Mouse (Mus musculus) ES-Bruce4 (cell line): ENCODE measurements around the gene Kat5. TPM values are rescaled to one million over a fixed set of nuclear protein-coding genes. Genes with fewer than 3 reads are reported as not detected.

Source experiments
- H3K27ac ChIP-seq: 2 replicates; pipeline ENCODE4 v1.5.1; 2012; ENCODE audit warnings: low read length, inconsistent platforms; ENCODE audit not compliant: insufficient read depth
- H3K27me3 ChIP-seq: 2 replicates; pipeline ENCODE4 v1.6.1; 2012; ENCODE audit warnings: mild to moderate bottlenecking, low read length, inconsistent platforms; ENCODE audit not compliant: control insufficient read depth, poor library complexity, insufficient read depth, severe bottlenecking
- H3K36me3 ChIP-seq: 2 replicates; pipeline ENCODE4 v1.6.1; 2012; ENCODE audit warnings: inconsistent platforms, mild to moderate bottlenecking, low read length, moderate library complexity; ENCODE audit not compliant: control insufficient read depth, poor library complexity, insufficient read depth, severe bottlenecking
- H3K4me1 ChIP-seq: one replicate; pipeline ENCODE4 v1.8.1; 2011; ENCODE audit warnings: low read length; ENCODE audit not compliant: control insufficient read depth, insufficient read depth
- H3K4me3 ChIP-seq: 2 replicates; pipeline ENCODE4 v1.5.1; 2011; ENCODE audit warnings: low read depth, mild to moderate bottlenecking, low read length
- H3K9ac ChIP-seq: 2 replicates; pipeline ENCODE4 v1.6.1; 2012; ENCODE audit warnings: low read depth, mild to moderate bottlenecking, inconsistent platforms; ENCODE audit not compliant: poor library complexity, severe bottlenecking
- H3K9me3 ChIP-seq: replicated peaks from 2 replicates; pipeline ENCODE4 v1.6.1; 2012; ENCODE audit warnings: mild to moderate bottlenecking, low read length, inconsistent platforms; ENCODE audit not compliant: control insufficient read depth, poor library complexity, insufficient read depth, severe bottlenecking
- CTCF ChIP-seq: IDR thresholded peaks from one replicate; pipeline ENCODE4 v1.8.1; 2011; ENCODE audit warnings: low read depth, low read length
- EP300 ChIP-seq: IDR thresholded peaks from 2 replicates; pipeline ENCODE4 v1.6.1; 2011; ENCODE audit warnings: low read depth, low read length; ENCODE audit not compliant: insufficient read depth
- POLR2A ChIP-seq: IDR thresholded peaks from one replicate; pipeline ENCODE4 v1.8.1; 2011; ENCODE audit warnings: low read length; ENCODE audit not compliant: insufficient read depth
- polyA plus RNA-seq: library from polyadenylated mRNA; stranded (reverse); fragments of >200 nt; gene quantifications from 2 replicates; pipeline ENCODE4 v1.2.4, GENCODE M21; 2011; ENCODE audit warnings: low read depth; ENCODE audit not compliant: missing spikeins, insufficient read depth, insufficient read length

Kat5 gene
- polyA plus RNA-seq, 1 experiment: 50.9 TPM

- TF ChIP-seq CTCF (no peak), EP300 (no peak)
- peak overlapping the region; percentile 29 for H3K9ac ChIP-seq
Measured at GRCm38 (mm10) chr19:5649298-5649741, 39.3 kb upstream of the Kat5 start.

DNA sequence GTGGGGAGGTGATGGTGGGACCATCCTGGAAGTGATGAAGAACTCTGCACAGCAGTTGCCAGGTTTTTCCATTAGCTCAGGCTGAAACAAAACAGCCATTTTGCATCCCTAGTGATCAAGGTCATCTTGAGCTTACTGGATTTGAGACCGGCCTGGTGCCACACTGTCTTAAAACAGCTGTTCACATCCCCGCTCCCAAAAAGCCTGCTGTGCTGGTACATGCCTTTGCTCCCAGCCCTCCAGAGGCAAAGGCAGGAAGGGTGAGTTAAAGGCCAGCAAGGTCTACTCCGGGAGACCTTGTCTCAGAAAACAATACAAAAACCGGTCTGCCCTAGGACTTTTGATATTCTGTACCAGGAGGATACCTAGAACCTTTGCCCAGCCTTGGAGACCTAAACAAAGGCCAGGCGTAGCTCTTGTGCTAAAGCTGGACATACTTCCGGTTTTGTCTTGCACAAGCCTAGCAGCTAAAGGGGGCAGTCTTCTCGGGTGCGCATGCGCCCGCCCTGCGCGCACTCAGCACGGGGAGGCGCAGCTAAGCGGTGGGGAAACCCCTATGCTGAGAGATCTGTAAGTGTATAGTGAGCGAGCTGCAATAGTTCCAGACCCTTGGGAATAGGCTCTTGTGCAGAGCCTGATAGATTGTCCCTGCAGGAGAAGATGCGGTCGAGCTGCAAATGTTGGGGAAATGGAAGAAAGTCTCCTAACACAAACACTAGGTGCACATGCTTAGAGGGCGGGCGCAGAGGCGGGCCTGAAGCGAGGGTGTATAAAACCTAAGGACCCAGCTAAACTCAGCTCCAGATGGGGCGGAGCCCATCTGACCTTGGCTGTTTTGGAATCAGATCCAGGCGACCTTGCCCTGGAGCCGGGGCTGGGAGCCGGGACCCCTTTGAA lies 38.6 kb upstream of the Kat5 start:
- Histone ChIP-seq H3K4me1 (peaks cover 5% of the 10 kb centered on the region), H3K9ac (peak overlapping the region; percentile 29), H3K36me3 (peaks cover 4% of the 10 kb centered on the region; the same call in 1 of the 2 replicates), H3K27ac (peak overlapping the region; percentile 86), H3K9me3 (no peaks in the 10 kb centered on the region), H3K4me3 (peak overlapping the region; percentile 63), H3K27me3 (no peaks in the 10 kb centered on the region)
- TF ChIP-seq EP300 (0 out of 2 replicates have a peak, but pooled peaks have one; percentile 6), CTCF (no peak)

More at GRCm38 (mm10) chr19:5649298-5649741, 39.3 kb upstream of the Kat5 start:
- H3K4me1 ChIP-seq: peaks cover 5% of the 10 kb centered on the region
- H3K4me3 ChIP-seq: peak overlapping the region; percentile 63
- no peaks in the 10 kb centered on the region for H3K9me3 ChIP-seq
- H3K27ac ChIP-seq: peak overlapping the region; percentile 63
- peaks cover 4% of the 10 kb centered on the region; the same call in 1 of the 2 replicates for H3K36me3 ChIP-seq
- no peaks in the 10 kb centered on the region for H3K27me3 ChIP-seq

DNA sequence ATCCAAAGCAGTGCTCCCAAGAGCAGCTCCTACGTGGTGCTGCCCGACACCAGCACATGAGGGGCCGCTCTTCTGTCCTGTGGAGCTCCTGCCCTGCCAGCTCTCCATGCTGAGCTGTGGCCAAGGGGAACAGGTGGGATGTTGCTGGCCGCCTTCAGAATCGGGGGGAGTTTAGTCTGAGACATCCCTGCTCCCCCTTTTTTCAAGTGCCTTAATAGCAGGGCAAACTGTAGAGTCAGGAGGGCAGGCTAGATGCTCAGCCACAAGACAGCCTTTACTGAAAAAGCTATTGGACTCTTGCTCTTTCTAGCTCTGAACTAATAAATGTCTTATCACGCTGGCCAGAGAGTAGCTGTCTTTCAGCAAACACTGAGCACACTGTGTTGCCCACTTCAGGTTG lies 37.8 kb upstream of the Kat5 start:
- TF ChIP-seq EP300 (no peak), CTCF (no peak), POLR2A (no peak)
- peak overlapping the region; percentile 86 for H3K27ac ChIP-seq
- H3K4me1 ChIP-seq: peaks cover 5% of the 10 kb centered on the region
- H3K36me3 ChIP-seq: peaks cover 4% of the 10 kb centered on the region; the same call in 1 of the 2 replicates
- H3K4me3 ChIP-seq: no peak overlapping the region
- no peaks in the 10 kb centered on the region for H3K9me3 ChIP-seq
- peak overlapping the region; percentile 8; the same call in 1 of the 2 replicates for H3K9ac ChIP-seq
- no peaks in the 10 kb centered on the region for H3K27me3 ChIP-seq

GRCm38 (mm10) chr19:5646731-5647330 lies 36.8 kb upstream of the Kat5 start:
- Histone ChIP-seq H3K9ac (no peak overlapping the region), H3K4me3 (no peak overlapping the region), H3K27ac (no peak overlapping the region), H3K9me3 (no peaks in the 10 kb centered on the region), H3K27me3 (no peaks in the 10 kb centered on the region), H3K4me1 (peaks cover 5% of the 10 kb centered on the region), H3K36me3 (peaks cover 7% of the 10 kb centered on the region)
- no peak for TF ChIP-seq POLR2A
- TF ChIP-seq EP300: no peak
- no peak for TF ChIP-seq CTCF

DNA sequence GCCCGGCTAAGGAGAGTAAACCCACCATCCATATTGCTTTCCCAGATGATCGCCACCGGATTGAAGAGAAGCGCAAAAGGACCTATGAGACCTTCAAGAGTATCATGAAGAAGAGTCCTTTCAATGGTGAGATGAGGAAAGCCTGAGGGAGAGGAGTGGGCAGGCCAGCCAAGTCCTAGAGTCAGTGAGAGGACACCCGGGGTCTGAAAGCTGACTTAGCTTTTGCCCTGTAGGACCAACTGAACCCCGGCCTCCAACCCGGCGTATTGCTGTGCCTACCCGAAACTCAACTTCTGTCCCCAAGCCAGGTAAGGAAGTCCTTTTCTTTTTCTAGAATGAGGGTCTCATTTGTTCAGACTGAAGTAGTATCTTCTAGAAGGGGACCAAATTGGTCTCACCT lies 35.2 kb upstream of the Kat5 start:
- Histone ChIP-seq H3K27ac (no peak overlapping the region), H3K36me3 (peaks cover 7% of the 10 kb centered on the region), H3K4me3 (no peak overlapping the region), H3K27me3 (no peaks in the 10 kb centered on the region), H3K4me1 (peaks cover 8% of the 10 kb centered on the region), H3K9ac (no peak overlapping the region), H3K9me3 (no peaks in the 10 kb centered on the region)
- TF ChIP-seq POLR2A (no peak), CTCF (no peak)

DNA sequence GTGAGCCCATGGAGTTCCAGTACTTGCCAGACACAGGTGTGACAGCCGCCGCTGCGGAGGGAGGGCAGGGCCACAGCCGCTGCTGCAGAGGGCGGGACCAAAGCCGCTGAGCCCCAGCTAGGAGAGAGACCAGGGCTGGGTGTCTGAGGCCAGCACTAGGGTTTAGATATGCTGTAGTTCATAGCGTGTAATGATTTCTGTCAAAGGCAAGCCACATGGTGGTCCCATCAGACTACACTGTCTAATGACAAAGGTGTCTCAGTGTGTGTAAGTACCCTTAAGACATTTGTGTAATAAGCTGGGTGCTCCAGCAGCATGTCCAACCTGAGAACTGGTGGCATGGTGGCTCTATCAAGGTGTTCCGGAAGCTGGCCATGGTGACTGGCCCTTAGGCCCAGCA lies 31.6 kb upstream of the Kat5 start:
- H3K9ac ChIP-seq: no peak overlapping the region
- H3K36me3 ChIP-seq: peaks cover 7% of the 10 kb centered on the region

More for the DNA sequence above, 31.6 kb upstream of the Kat5 start:
- peaks cover 2% of the 10 kb centered on the region for H3K4me1 ChIP-seq
- H3K9me3 ChIP-seq: no peaks in the 10 kb centered on the region
- H3K27me3 ChIP-seq: no peaks in the 10 kb centered on the region
- no peak overlapping the region for H3K27ac ChIP-seq
- TF ChIP-seq POLR2A (no peak), CTCF (no peak), EP300 (no peak)
- H3K4me3 ChIP-seq: no peak overlapping the region
